Mouse (Mus musculus): ENCODE data around the gene Espn.

DNA sequence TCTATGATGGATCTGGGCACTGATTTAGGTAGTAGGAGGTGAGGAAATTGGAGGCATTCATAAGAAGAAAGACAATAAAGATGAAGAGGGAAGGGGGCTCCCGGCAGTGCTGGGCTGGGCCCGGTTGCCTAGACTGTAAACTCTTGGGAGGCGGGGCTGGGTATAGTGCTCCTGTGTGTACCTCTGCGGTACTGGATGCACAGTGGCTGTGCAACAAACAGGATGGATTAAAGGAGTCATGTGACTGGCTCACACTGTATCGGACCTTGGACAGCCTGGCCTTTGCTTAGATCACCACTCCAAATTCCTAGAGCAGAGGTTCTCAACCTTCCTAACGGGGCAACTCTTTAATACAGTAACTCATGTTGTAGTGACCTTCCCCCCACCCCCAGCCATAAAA is 9.4 kb upstream of the Espn start:
- TF ChIP-seq GATA1 (IDR thresholded peaks at IDR 0.05; ENCODE audit: borderline replicate concordance, low read length) (no peak), FLI1 (IDR thresholded peaks at IDR 0.05; ENCODE audit: low read length) (no peak)

All from megakaryocyte, embryonic 14.5 days (primary cell).